Mouse (Mus musculus): ENCODE results near the gene Ints1. TPM values are rescaled to one million over a fixed set of nuclear protein-coding genes. Genes with fewer than 3 reads are reported as not detected.

The Ints1 gene
- total RNA-seq, 2 experiments from 2014 or later: 43.5 to 43.6 TPM

GRCm38 (mm10) chr5:139801880-139802279 is 26.4 kb upstream of the Ints1 start:
- intact Hi-C loops (cut with DNase I): no loop called here
- DNase-seq: no peak

DNA sequence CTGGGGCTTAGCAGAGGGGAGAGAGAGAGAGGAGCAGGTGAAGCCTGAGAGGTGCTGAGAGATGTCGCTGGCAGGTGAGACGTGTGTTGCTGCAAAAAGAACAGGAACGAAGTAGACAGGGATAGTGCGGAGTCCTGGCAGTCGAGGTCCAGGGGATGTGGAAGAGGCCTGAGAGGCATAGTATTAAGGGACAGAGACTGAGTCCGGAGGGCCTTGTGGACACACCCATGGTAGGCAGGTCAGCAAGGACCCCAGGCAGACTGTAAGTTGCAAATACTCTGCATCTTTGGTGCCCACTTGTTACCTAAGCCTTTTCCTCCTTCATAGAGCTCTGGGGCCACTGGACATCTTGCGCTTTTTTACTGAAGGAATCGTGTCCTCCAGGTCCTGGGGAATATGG is 25.8 kb upstream of the Ints1 start:
- no peak for DNase-seq
- intact Hi-C loops (cut with DNase I): no loop called here

GRCm38 (mm10) chr5:139799801-139800590 is 24.5 kb upstream of the Ints1 start:
- intact Hi-C loops (cut with DNase I): no loop called here
- DNase-seq: no peak

DNA sequence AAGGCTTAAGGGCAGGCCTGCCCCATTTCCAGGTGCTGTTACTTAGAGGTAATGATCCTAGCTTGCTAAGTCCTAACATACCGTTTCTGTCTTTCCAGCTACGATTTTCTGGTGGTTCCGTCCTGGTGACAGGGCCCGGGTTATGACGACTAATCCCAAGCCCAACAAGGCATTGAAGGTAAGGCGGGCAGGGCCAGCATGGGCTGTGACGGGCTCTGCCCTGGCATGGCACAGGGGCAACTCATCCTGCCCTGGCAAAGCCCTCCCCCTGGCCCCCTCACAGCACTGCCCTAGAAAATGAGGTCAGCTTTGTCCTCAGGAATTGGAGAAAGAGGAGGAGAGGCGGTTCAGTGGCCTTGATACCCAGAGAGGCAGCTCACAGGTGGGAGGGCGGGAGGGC is 23.6 kb upstream of the Ints1 start:
- intact Hi-C loops (cut with DNase I): no loop called here
- no peak for DNase-seq

GRCm38 (mm10) chr5:139798168-139798900 is 22.9 kb upstream of the Ints1 start:
- DNase-seq: no peak
- intact Hi-C loops (cut with DNase I): no loop called here

DNA sequence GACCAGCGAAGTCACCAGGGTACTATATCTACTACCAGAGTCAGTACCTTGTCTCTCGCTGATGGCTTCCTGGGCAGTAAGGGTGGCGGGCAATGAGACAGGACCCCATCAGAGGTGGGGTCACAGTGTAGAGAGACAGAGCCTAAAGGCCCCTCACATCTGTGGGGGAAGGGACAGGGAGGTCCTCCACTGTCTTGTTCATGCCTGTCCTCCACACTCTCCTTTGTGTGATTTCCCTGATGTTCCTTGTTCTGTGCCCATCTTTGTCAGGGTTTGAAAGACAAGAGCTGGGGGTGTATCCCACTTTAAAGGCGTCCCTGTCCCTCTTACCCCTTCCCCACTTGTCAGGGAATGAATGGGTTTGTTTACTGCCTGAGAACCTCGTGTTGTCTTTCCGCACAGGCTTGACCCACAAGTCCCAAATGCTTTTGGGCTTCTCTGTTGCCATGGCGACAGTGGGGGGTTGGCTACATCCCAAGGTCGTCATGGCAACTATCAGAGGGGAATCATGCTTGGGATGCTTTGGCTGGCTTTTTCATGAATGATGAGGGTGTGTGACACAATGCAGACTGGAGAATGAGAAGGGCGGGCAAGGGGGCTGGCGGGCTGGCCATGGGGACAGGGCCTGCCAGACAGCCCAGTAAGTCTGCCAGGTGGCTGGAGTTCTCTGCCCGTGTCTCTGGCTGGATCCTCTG is 22.1 kb upstream of the Ints1 start:
- intact Hi-C loops (cut with DNase I): no loop called here
- peak; percentile 95 to 96 for DNase-seq

GRCm38 (mm10) chr5:139796900-139797299 is 21.4 kb upstream of the Ints1 start:
- DNase-seq: peak; percentile 93 to 95
- intact Hi-C loops (cut with DNase I): no loop called here

- peak; percentile 34 to 36 for DNase-seq
- intact Hi-C loops (cut with DNase I): no loop called here
Observed at GRCm38 (mm10) chr5:139796001-139796620, 20.6 kb upstream of the Ints1 start.

DNA sequence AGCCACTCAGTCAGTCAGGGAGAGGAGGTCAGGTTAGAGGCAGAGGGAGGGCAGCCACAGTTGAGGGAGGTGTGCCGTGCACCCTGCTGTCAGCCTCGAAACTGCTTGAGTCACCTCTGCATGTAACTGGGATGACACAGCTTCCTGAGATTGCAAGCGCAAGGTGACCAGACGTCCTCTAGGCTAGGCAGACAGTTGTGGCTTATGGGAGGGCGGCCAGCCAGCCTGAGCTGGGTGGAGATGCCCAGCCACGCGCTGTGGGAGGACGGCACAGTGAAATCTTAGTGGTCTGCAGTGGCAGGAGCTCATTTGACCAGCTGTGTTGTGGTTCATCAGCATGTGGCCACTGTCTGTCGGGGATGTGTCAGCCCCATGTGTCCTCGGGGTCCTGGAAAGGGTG is 19.5 kb upstream of the Ints1 start:
- DNase-seq: peak; percentile 67 to 76
- intact Hi-C loops (cut with DNase I): no loop called here

DNA sequence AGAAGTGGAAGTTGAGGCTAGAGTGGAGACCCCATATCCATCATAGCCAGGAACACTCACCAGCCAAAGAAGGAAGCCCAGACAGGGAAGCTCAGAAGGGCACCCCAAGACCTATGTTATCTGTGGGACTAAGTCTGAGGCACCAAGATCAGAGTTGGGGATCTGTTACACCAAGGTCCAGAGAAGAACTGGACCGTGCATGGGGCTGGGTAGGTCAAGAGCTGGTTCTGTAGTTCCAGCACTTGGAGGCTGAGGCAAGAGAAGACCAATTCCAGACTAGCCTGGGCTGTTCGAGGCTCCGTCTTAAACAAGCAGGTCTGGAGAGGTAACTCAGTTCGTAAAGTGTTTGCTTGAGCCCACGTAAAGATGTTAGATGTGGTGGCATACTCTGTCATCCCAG is 18.7 kb upstream of the Ints1 start:
- DNase-seq: no peak
- intact Hi-C loops (cut with DNase I): no loop called here

DNA sequence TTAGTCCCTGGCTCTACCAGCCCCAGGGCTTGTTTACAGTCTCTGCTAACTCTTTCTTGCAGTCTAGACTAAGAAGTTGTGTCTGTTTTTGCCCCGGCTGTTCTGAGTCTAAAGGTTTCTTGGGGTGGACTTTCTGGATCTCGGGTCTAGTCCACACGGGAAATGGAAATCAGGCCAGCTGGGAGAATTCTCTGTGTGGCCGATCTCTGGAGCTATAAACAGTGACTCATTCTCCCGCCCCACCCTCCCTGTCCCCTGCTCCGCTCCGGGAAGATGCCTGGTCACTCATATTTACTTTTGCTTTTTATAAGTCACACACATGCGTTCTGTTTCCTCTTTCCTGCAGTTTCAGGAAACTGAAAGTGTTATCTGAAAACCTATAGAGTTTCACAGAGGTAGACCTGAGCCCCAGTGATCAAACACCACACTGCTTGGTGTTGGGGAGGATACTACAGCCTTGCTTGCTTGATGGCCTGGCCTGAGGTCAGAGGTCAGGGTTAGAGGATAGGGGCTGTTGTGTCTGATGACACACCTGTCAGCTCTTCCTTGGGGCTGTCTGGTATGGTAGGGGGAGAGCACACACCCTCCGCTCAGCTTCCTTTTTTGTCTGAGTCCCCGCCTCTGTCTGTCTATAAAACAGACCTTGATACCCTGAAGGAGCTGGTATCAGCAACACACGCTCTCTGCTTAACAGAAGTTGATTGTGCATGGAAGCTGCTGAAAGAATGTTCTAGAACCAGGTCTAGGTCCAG is 18.0 kb upstream of the Ints1 start:
- intact Hi-C loops (cut with DNase I): no loop called here
- DNase-seq: peak; percentile 69 to 71

- peak in 1 of 2 experiments; percentile 53 for DNase-seq
- intact Hi-C loops (cut with DNase I): no loop called here
Observed at GRCm38 (mm10) chr5:139792966-139793337, 17.5 kb upstream of the Ints1 start.

DNA sequence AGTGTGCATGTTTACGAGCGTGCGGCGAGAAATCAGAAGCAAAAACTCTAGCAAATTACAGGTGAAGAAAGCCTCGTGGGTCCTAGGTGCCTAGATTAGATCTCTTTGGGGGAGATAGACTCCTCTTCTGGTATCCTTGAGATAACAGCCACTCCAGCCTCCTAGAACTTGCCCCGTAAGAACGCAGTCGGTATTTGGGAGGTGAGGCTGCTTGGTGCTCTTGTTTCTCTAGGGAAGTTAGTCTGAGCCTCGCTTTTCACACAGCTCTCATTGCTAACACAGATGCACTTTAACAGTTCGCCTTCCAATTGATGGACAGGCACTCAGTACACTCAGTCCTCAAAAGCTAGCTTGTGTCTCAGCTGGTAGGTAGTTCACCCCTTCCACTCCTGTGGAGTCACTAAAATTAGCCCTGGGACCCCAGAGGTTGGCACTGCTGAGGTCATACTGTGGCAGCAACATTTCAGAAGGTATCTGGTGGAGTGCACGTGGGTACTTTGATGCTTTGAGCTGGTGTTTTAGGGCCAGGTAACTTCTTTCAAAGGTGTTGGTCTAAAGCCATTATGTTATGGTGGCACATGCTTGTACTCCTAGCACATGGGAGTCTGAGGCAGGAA is 16.8 kb upstream of the Ints1 start:
- DNase-seq: peak in 1 of 2 experiments; percentile 42
- intact Hi-C loops (cut with DNase I): no loop called here

DNA sequence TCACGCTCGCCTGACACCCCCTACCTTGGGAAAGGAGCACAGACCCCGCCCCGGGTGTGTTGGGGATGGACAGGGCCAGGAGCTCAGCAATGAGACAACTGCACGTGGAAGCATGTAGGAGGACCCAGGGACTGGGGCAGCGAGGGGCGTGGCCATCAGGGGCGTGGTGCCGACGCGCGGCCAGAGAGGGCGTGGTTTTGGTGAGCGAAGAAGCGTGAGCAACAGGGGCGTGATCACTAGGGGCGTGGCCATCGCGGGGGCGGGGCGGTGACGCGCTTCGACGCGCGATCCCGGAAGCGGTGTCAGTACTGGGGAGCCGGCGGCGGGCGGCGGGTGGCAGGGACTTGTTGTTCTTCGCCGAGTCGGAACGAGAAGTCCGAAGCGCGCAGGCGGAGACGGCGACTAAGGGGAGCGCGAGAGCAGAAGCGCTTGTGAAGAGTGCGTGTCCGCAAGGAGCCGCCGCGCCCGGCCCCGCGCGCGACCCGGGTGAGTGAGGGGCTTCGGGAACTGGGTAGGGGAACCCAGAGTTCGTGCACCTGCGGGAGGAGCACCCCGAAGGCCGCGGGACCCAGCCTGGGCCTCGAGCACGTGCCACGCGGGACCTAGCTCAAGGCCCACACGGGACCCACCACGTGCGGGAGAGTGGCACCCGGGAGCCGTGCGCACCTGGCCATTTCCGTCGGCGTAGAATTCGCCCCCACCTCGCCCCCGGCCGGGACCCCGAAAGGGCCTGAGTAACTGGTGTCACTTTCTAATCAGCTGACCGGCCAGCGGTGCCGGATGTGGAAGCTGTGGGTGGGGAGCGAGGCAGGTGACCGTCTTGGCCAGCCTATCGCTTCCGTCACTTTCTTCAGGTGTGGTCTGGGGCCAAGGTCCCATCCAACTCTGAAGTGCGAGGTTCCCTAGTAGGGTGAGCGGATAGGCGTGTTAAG is 16.0 kb upstream of the Ints1 start, which contains the start of gene Mafk:
Gene Mafk, plus strand, starts transcription at position 287 of the 932 bp plus-strand sequence.
- DNase-seq: peak; percentile 98 to 99
- intact Hi-C loops (cut with DNase I): no loop called here

GRCm38 (mm10) chr5:139789466-139789865 is 14.0 kb upstream of the Ints1 start:
- no peak for DNase-seq
- intact Hi-C loops (cut with DNase I): no loop called here

- peak; percentile 41 to 42 for DNase-seq
- intact Hi-C loops (cut with DNase I): no loop called here
Observed at GRCm38 (mm10) chr5:139781406-139781805, 5.9 kb upstream of the Ints1 start.

DNA sequence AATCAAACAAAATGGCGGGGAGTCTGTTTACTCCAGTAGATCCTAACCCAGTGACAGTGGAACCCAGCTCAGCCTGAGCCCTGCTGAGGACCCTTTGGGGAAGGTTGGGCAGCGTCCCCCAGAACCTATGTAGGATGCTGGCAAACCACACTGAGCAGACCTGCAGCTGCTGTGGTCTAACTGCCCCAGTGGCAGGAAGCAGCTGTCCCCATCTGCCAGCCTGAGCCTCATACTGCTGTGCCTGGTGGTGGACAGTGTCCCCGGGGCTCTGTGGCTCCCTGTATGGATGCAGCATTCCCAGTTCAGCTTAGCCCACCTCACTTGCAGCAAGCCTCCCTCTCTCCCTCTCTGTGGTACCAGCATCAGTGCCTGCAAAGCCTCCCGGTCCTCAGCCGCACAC is 1.5 kb upstream of the Ints1 start:
- no peak for DNase-seq
- intact Hi-C loops (cut with DNase I): loop anchor here (2.0 kb wide), 1 partner anchor 42 kb away; the partner anchor contains the start of gene Tmem184a

DNA sequence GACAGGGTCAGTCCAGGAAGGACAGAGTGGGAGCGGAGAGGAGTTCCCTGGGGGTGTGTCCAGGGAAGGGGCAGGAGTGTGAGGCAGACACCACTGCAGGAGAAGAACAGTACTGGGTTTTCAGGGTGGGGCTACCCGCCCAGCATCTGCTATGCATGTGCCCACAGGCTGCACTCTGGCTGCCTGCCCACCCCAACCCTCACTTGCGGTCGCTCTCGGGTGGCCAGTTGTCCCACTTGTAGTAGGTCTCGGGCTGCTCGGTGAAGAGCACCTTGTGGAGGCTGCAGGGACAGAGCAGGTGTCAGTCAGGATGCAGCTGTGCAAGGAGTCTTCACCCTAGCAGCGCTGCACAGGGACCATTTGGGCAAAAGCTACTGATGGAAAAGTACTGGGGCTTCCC is 7.3 kb downstream of the Ints1 start:
- no peak for DNase-seq
- intact Hi-C loops (cut with DNase I): no loop called here

DNA sequence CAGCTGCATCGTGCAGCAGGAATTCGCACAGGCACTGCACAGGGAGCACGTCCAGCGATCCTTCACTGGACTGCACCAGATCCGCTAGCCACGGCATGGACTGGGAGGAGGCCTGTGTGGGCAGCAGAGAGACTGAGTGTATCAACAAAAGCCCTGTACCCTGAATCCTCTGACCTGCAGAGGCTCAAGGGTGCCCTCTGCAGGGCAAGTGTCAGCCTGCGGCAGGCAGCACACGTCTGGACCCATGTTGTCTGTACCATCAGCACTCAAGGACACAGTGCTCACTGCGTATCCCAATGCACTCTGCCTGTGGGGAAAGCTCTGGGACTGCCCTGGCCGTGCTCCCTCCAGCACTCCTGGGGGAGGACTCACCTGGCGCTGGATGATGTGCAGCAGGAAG is 11.2 kb downstream of the Ints1 start:
- DNase-seq: no peak
- intact Hi-C loops (cut with DNase I): no loop called here

Measured in heart, postnatal 10 days (tissue).